Mouse (Mus musculus) liver, postnatal 0 days (tissue): ENCODE data around the gene Slc30a4.

ENCODE experiments used
- CTCF ChIP-seq: sonication (generic); IDR thresholded peaks from 2 replicates; pipeline ENCODE4 v1.5.1; 2016; ENCODE audit warnings: antibody characterized with exemption, low read depth
- EP300 ChIP-seq: IDR thresholded peaks from 2 replicates; pipeline ENCODE4 v1.6.1; 2016; ENCODE audit warnings: antibody characterized with exemption, low read depth, mild to moderate bottlenecking

DNA sequence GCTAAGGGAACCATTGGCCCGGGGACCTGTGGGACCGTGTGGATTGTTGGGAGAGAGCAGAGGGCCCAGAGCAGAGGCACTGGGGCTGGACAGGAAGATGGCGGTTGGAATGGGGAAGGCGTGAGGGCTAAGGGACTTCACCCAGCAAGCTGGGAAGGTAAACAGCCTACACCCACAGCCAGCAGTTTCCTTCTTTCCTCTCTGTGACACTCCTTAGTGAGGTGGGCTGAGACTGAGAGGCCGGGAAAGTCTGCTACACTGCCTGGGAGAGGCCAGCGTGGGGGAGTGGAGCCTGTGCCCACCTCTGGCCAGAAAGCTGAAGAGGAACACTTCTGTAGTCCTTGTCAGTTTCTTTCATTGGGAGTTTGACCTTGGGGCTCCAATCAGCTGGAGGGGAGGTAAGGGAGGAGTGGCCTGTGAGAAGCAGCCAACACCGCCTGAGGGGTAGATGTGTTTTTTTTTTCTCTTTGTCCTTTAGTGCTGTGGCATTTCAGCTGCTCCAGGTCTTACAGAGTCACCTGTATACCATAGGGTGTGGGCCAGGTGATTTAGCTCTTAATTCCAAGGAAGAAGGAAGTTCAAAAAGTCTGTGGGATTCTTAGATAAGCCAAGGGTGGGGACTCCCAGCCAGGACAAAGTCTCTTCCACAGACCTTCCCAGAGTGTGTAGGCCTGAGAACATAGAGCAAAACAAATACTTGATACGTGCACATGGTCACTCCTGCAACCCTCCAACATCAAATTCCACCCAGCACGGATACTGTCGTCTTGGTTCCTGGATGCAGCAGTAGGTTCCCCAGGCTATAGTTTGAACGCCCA lies 44.5 kb downstream of the Slc30a4 start:
- TF ChIP-seq CTCF (no peak), EP300 (no peak)
